Mouse (Mus musculus): ENCODE measurements at regions not wholly inside any gene's neighbourhood (a gene's known extent, or its start where the extent isn't known, plus 50 kb on each side); places are given as distances from the start of the nearest gene placed in this dataset.

DNA sequence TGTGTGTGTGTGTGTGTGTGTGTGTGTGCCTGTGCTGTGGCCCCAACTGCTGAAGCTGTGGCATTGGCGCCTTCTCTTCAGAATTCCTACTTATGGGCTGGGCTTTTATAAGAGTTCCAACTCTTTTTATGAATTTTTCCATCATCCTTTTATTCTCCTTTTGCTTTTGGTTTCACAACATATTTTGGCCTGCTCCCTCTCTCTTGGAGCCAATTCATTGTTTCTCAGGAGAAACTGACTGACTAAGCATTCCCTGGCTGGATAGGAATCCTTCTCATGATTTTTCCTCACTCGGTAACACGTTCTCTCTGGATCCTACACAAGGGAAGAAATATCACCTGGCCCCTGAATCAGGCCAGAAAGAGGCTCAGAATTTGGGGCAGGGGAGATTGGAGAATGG lies 551.1 kb upstream of the Tnp1 start:
- no peaks in the 10 kb centered on the region for H3K4me1 ChIP-seq (ENCODE audit: control insufficient read depth, insufficient read depth, low read length)
- WGBS: 65% methylated on average over 3 of the region's 3 CpGs
- no peaks in the 10 kb centered on the region; the same call in 1 of the 2 replicates for H3K27me3 ChIP-seq (ENCODE audit: control insufficient read depth, insufficient read depth, low read length)
- H3K27ac ChIP-seq (ENCODE audit: insufficient read depth, low read length): no peak overlapping the region
- TF ChIP-seq POLR2A (IDR thresholded peaks at IDR 0.05; ENCODE audit: borderline replicate concordance, insufficient read depth, low read length): no peak
- TF ChIP-seq CTCF (IDR thresholded peaks at IDR 0.05; ENCODE audit: borderline replicate concordance, insufficient read depth, low read depth, low read length): no peak
- no peak overlapping the region for H3K4me3 ChIP-seq (replicated peaks; ENCODE audit: insufficient read depth, low read depth, low read length)
- no peak for DNase-seq

- Histone ChIP-seq H3K4me1 (ENCODE audit: control insufficient read depth, insufficient read depth, low read length) (no peaks in the 10 kb centered on the region), H3K4me3 (replicated peaks; ENCODE audit: insufficient read depth, low read depth, low read length) (no peak overlapping the region), H3K27me3 (ENCODE audit: control insufficient read depth, insufficient read depth, low read length) (no peaks in the 10 kb centered on the region), H3K27ac (ENCODE audit: insufficient read depth, low read length) (no peak overlapping the region)
- TF ChIP-seq CTCF (IDR thresholded peaks at IDR 0.05; ENCODE audit: borderline replicate concordance, insufficient read depth, low read depth, low read length) (no peak), POLR2A (IDR thresholded peaks at IDR 0.05; ENCODE audit: borderline replicate concordance, insufficient read depth, low read length) (no peak)
- no peak for DNase-seq
- WGBS: 82% methylated on average over 1 of the region's 1 CpGs
Observed at GRCm38 (mm10) chr1:73560594-73560993, 544.9 kb upstream of the Tnp1 start.

DNA sequence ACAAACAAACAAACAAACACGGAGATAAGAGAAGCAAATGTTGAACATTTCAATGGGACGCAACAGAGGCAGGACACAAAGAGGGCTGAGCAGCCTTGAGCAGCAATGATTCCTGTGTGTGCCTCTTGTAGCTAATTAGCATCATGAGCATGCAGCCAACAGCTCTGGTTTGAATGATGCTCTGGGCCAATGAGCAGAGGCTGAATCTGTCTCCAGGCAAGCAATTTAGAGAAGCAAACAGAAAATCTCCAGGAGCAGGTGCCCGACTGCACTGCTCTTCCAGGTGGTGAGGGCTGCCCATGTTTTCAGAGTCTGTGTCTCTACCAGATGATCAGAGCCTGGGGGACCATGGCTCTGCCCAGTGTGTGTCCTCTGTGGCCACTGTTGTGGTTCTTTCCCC lies 532.2 kb upstream of the Tnp1 start:
- DNase-seq: peak in 1 of 2 experiments; percentile 56
- Histone ChIP-seq H3K27me3 (ENCODE audit: control insufficient read depth, insufficient read depth, low read length) (no peaks in the 10 kb centered on the region), H3K27ac (ENCODE audit: insufficient read depth, low read length) (no peak overlapping the region), H3K4me1 (ENCODE audit: control insufficient read depth, insufficient read depth, low read length) (no peaks in the 10 kb centered on the region), H3K4me3 (replicated peaks; ENCODE audit: insufficient read depth, low read depth, low read length) (no peak overlapping the region)
- TF ChIP-seq POLR2A (IDR thresholded peaks at IDR 0.05; ENCODE audit: borderline replicate concordance, insufficient read depth, low read length): no peak
- TF ChIP-seq CTCF (IDR thresholded peaks at IDR 0.05; ENCODE audit: borderline replicate concordance, insufficient read depth, low read depth, low read length): no peak
- WGBS: 57% methylated on average over 3 of the region's 3 CpGs

- no peak for TF ChIP-seq POLR2A (IDR thresholded peaks at IDR 0.05; ENCODE audit: borderline replicate concordance, insufficient read depth, low read length)
- no peak for TF ChIP-seq CTCF (IDR thresholded peaks at IDR 0.05; ENCODE audit: borderline replicate concordance, insufficient read depth, low read depth, low read length)
- Histone ChIP-seq H3K27ac (ENCODE audit: insufficient read depth, low read length) (no peak overlapping the region), H3K27me3 (ENCODE audit: control insufficient read depth, insufficient read depth, low read length) (no peaks in the 10 kb centered on the region), H3K4me3 (replicated peaks; ENCODE audit: insufficient read depth, low read depth, low read length) (no peak overlapping the region), H3K4me1 (ENCODE audit: control insufficient read depth, insufficient read depth, low read length) (no peaks in the 10 kb centered on the region)
- no peak for DNase-seq
- 43% methylated on average over 6 of the region's 6 CpGs for WGBS
Observed at GRCm38 (mm10) chr1:73545401-73545800, 529.7 kb upstream of the Tnp1 start.

DNA sequence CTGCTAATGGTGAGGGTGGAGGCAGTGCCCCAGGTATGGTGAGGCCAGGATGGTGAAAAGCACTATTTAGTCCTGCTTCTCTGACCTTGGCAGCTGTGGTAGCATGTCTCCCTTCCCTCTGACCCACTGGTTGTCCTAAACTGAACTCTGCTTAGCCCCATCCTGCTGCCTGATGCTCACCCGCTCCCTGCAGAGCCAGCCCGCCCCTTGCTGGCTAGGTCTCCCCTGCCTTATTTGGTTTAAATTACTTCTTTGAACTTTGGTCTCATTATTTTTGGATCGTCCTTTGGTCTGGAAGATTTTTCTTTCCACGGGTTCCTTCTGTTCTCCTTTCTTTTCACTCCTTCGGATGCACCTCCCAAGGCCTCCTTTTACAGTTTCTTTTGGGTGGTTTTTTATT lies 525.7 kb upstream of the Tnp1 start:
- TF ChIP-seq CTCF (IDR thresholded peaks at IDR 0.05; ENCODE audit: borderline replicate concordance, insufficient read depth, low read depth, low read length) (no peak), POLR2A (IDR thresholded peaks at IDR 0.05; ENCODE audit: borderline replicate concordance, insufficient read depth, low read length) (no peak)

DNA sequence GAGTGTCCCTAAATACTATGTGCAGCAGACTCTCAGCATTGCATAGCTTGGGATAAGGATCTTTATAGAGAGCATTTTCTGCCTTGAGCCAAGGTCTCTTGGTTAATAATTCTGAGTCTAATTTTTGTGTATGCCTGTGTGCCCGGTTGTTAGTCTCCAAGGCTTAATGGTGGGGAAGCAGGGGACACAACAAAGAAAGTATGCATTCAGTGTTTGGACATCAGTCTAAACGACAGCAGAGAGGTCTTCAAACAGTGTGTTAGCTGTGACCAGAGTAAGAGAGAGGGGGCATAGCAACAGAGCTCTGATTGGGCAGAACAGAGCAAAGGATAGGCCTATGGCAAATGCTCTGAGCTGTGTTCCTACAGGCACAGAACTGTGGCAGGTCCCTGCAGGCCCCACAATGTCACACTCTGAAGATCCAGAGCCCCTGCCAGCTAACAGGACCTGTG lies 522.7 kb upstream of the Tnp1 start:
- Histone ChIP-seq H3K4me1 (ENCODE audit: control insufficient read depth, insufficient read depth, low read length) (peaks cover 3% of the 10 kb centered on the region), H3K27me3 (ENCODE audit: control insufficient read depth, insufficient read depth, low read length) (no peaks in the 10 kb centered on the region), H3K4me3 (replicated peaks; ENCODE audit: insufficient read depth, low read depth, low read length) (no peak overlapping the region), H3K27ac (ENCODE audit: insufficient read depth, low read length) (no peak overlapping the region)
- no peak for DNase-seq
- WGBS: 58% methylated on average over 2 of the region's 2 CpGs
- TF ChIP-seq POLR2A (IDR thresholded peaks at IDR 0.05; ENCODE audit: borderline replicate concordance, insufficient read depth, low read length): no peak
- TF ChIP-seq CTCF (IDR thresholded peaks at IDR 0.05; ENCODE audit: borderline replicate concordance, insufficient read depth, low read depth, low read length): no peak

More for the DNA sequence above, 525.7 kb upstream of the Tnp1 start:
- H3K4me1 ChIP-seq (ENCODE audit: control insufficient read depth, insufficient read depth, low read length): no peaks in the 10 kb centered on the region
- DNase-seq: no peak
- H3K27ac ChIP-seq (ENCODE audit: insufficient read depth, low read length): no peak overlapping the region
- H3K27me3 ChIP-seq (ENCODE audit: control insufficient read depth, insufficient read depth, low read length): no peaks in the 10 kb centered on the region
- no peak overlapping the region for H3K4me3 ChIP-seq (replicated peaks; ENCODE audit: insufficient read depth, low read depth, low read length)
- 54% methylated on average over 5 of the region's 5 CpGs for WGBS

- peaks cover 10% of the 10 kb centered on the region for H3K4me1 ChIP-seq (ENCODE audit: control insufficient read depth, insufficient read depth, low read length)
- no peaks in the 10 kb centered on the region for H3K27me3 ChIP-seq (ENCODE audit: control insufficient read depth, insufficient read depth, low read length)
- no peak for DNase-seq
- no peak overlapping the region for H3K4me3 ChIP-seq (replicated peaks; ENCODE audit: insufficient read depth, low read depth, low read length)
- TF ChIP-seq CTCF (IDR thresholded peaks at IDR 0.05; ENCODE audit: borderline replicate concordance, insufficient read depth, low read depth, low read length) (no peak), POLR2A (IDR thresholded peaks at IDR 0.05; ENCODE audit: borderline replicate concordance, insufficient read depth, low read length) (no peak)
- no peak overlapping the region for H3K27ac ChIP-seq (ENCODE audit: insufficient read depth, low read length)
- 54% methylated on average over 4 of the region's 4 CpGs for WGBS
Observed at GRCm38 (mm10) chr1:73535726-73536265, 520.1 kb upstream of the Tnp1 start.

GRCm38 (mm10) chr1:73533526-73533925 lies 517.8 kb upstream of the Tnp1 start:
- Histone ChIP-seq H3K27ac (ENCODE audit: insufficient read depth, low read length) (no peak overlapping the region), H3K4me3 (replicated peaks; ENCODE audit: insufficient read depth, low read depth, low read length) (no peak overlapping the region), H3K27me3 (ENCODE audit: control insufficient read depth, insufficient read depth, low read length) (no peaks in the 10 kb centered on the region), H3K4me1 (ENCODE audit: control insufficient read depth, insufficient read depth, low read length) (peaks cover 17% of the 10 kb centered on the region)
- TF ChIP-seq POLR2A (IDR thresholded peaks at IDR 0.05; ENCODE audit: borderline replicate concordance, insufficient read depth, low read length) (no peak), CTCF (IDR thresholded peaks at IDR 0.05; ENCODE audit: borderline replicate concordance, insufficient read depth, low read depth, low read length) (no peak)
- WGBS: 36% methylated on average over 3 of the region's 3 CpGs
- DNase-seq: peak in 1 of 2 experiments; percentile 47

All from cerebellum, adult 2 months (tissue).